Mouse (Mus musculus): ENCODE data around the gene Gm43064. TPM values are rescaled to one million over a fixed set of nuclear protein-coding genes. Genes with fewer than 3 reads are reported as not detected.
"Not testable (repeated sequence)": the region's sequence is repeated elsewhere in the genome, so short reads cannot be mapped to it uniquely, and the experiment has no call there.

The Gm43064 gene
- total and polyA plus RNA-seq, 2 experiments from 2014 or later = 0.37 to 0.50 TPM

GRCm38 (mm10) chr3:103835272-103835950, 26.0 kb downstream of the Gm43064 start:
- WGBS = 77% methylated on average over 6 of the region's 6 CpGs
- no peak for ATAC-seq (ENCODE audit: insufficient read depth, low read depth)
- H3K27ac ChIP-seq (ENCODE audit: low read depth) = no peak overlapping the region
- H3K36me3 ChIP-seq (replicated peaks; ENCODE audit: control insufficient read depth, insufficient read depth, low read length) = no peaks in the 10 kb centered on the region
- TF ChIP-seq CTCF (IDR thresholded peaks at IDR 0.05; ENCODE audit: low read depth) = no peak
- TF ChIP-seq EP300 (IDR thresholded peaks at IDR 0.05; ENCODE audit: low read depth) = no peak
- H3K9me3 ChIP-seq (replicated peaks; ENCODE audit: control insufficient read depth, low read length) = no peaks in the 10 kb centered on the region
- DNase-seq (ENCODE audit: low spot score) = no peak
- no peak overlapping the region for H3K9ac ChIP-seq (replicated peaks; ENCODE audit: low read depth, low read length)
- H3K27me3 ChIP-seq (ENCODE audit: control insufficient read depth, insufficient read depth, low read length) = no peaks in the 10 kb centered on the region
- H3K4me1 ChIP-seq (ENCODE audit: control insufficient read depth, insufficient read depth) = peaks cover 5% of the 10 kb centered on the region
- H3K4me3 ChIP-seq (ENCODE audit: low read depth, low read length) = no peak overlapping the region
- no peak overlapping the region for H3K4me2 ChIP-seq (ENCODE audit: low read depth, low read length)

GRCm38 (mm10) chr3:103835951-103836310, 26.6 kb downstream of the Gm43064 start:
- WGBS = 74% methylated on average over 10 of the region's 10 CpGs
- H3K9ac ChIP-seq (replicated peaks; ENCODE audit: low read depth, low read length) = no peak overlapping the region
- H3K4me2 ChIP-seq (ENCODE audit: low read depth, low read length) = no peak overlapping the region
- H3K27me3 ChIP-seq (ENCODE audit: control insufficient read depth, insufficient read depth, low read length) = no peaks in the 10 kb centered on the region
- H3K27ac ChIP-seq (ENCODE audit: low read depth) = no peak overlapping the region
- peaks cover 5% of the 10 kb centered on the region for H3K4me1 ChIP-seq (ENCODE audit: control insufficient read depth, insufficient read depth)
- no peaks in the 10 kb centered on the region for H3K9me3 ChIP-seq (replicated peaks; ENCODE audit: control insufficient read depth, low read length)
- DNase-seq (ENCODE audit: low spot score) (no peak), ATAC-seq (ENCODE audit: insufficient read depth, low read depth) (no peak)
- no peak overlapping the region for H3K4me3 ChIP-seq (ENCODE audit: low read depth, low read length)
- TF ChIP-seq CTCF (IDR thresholded peaks at IDR 0.05; ENCODE audit: low read depth) = no peak
- no peak for TF ChIP-seq EP300 (IDR thresholded peaks at IDR 0.05; ENCODE audit: low read depth)
- no peaks in the 10 kb centered on the region for H3K36me3 ChIP-seq (replicated peaks; ENCODE audit: control insufficient read depth, insufficient read depth, low read length)

GRCm38 (mm10) chr3:103836453-103836852, 27.1 kb downstream of the Gm43064 start:
- Histone ChIP-seq H3K4me1 (ENCODE audit: control insufficient read depth, insufficient read depth) (peaks cover 5% of the 10 kb centered on the region), H3K9ac (replicated peaks; ENCODE audit: low read depth, low read length) (no peak overlapping the region), H3K27me3 (ENCODE audit: control insufficient read depth, insufficient read depth, low read length) (no peaks in the 10 kb centered on the region), H3K4me3 (ENCODE audit: low read depth, low read length) (no peak overlapping the region), H3K9me3 (replicated peaks; ENCODE audit: control insufficient read depth, low read length) (no peaks in the 10 kb centered on the region), H3K27ac (ENCODE audit: low read depth) (no peak overlapping the region), H3K36me3 (replicated peaks; ENCODE audit: control insufficient read depth, insufficient read depth, low read length) (no peaks in the 10 kb centered on the region), H3K4me2 (ENCODE audit: low read depth, low read length) (no peak overlapping the region)
- TF ChIP-seq CTCF (IDR thresholded peaks at IDR 0.05; ENCODE audit: low read depth) (no peak), EP300 (IDR thresholded peaks at IDR 0.05; ENCODE audit: low read depth) (no peak)
- 95% methylated on average over 5 of the region's 5 CpGs for WGBS
- ATAC-seq (ENCODE audit: insufficient read depth, low read depth) = no peak
- no peak for DNase-seq (ENCODE audit: low spot score)

- TF ChIP-seq EP300 (IDR thresholded peaks at IDR 0.05; ENCODE audit: low read depth) (no peak), CTCF (IDR thresholded peaks at IDR 0.05; ENCODE audit: low read depth) (no peak)
- Histone ChIP-seq H3K27me3 (ENCODE audit: control insufficient read depth, insufficient read depth, low read length) (no peaks in the 10 kb centered on the region), H3K4me2 (ENCODE audit: low read depth, low read length) (no peak overlapping the region), H3K9me3 (replicated peaks; ENCODE audit: control insufficient read depth, low read length) (no peaks in the 10 kb centered on the region), H3K36me3 (replicated peaks; ENCODE audit: control insufficient read depth, insufficient read depth, low read length) (no peaks in the 10 kb centered on the region), H3K4me1 (ENCODE audit: control insufficient read depth, insufficient read depth) (no peaks in the 10 kb centered on the region), H3K4me3 (ENCODE audit: low read depth, low read length) (no peak overlapping the region), H3K27ac (ENCODE audit: low read depth) (no peak overlapping the region), H3K9ac (replicated peaks; ENCODE audit: low read depth, low read length) (no peak overlapping the region)
- DNase-seq (ENCODE audit: low spot score) = no peak
- no peak for ATAC-seq (ENCODE audit: insufficient read depth, low read depth)
- WGBS = 86% methylated on average over 6 of the region's 6 CpGs
Observed at GRCm38 (mm10) chr3:103839711-103840110, 30.3 kb downstream of the Gm43064 start.

GRCm38 (mm10) chr3:103840195-103840594, 30.8 kb downstream of the Gm43064 start:
- H3K4me1 ChIP-seq (ENCODE audit: control insufficient read depth, insufficient read depth); H3K4me2 ChIP-seq (ENCODE audit: low read depth, low read length); H3K9ac ChIP-seq (replicated peaks; ENCODE audit: low read depth, low read length): not testable (repeated sequence)

GRCm38 (mm10) chr3:103840946-103841345, 31.6 kb downstream of the Gm43064 start:
- not testable (repeated sequence) for H3K9me3 ChIP-seq (replicated peaks; ENCODE audit: control insufficient read depth, low read length); H3K4me2 ChIP-seq (ENCODE audit: low read depth, low read length); H3K4me3 ChIP-seq (ENCODE audit: low read depth, low read length); ATAC-seq (ENCODE audit: insufficient read depth, low read depth); H3K36me3 ChIP-seq (replicated peaks; ENCODE audit: control insufficient read depth, insufficient read depth, low read length); H3K4me1 ChIP-seq (ENCODE audit: control insufficient read depth, insufficient read depth); DNase-seq (ENCODE audit: low spot score); H3K27ac ChIP-seq (ENCODE audit: low read depth); H3K9ac ChIP-seq (replicated peaks; ENCODE audit: low read depth, low read length); H3K27me3 ChIP-seq (ENCODE audit: control insufficient read depth, insufficient read depth, low read length)
- WGBS = 86% methylated on average over 7 of the region's 7 CpGs

More at GRCm38 (mm10) chr3:103840195-103840594, 30.8 kb downstream of the Gm43064 start:
- not testable (repeated sequence) for H3K27me3 ChIP-seq (ENCODE audit: control insufficient read depth, insufficient read depth, low read length); H3K27ac ChIP-seq (ENCODE audit: low read depth); H3K9me3 ChIP-seq (replicated peaks; ENCODE audit: control insufficient read depth, low read length); DNase-seq (ENCODE audit: low spot score); ATAC-seq (ENCODE audit: insufficient read depth, low read depth); H3K4me3 ChIP-seq (ENCODE audit: low read depth, low read length); H3K36me3 ChIP-seq (replicated peaks; ENCODE audit: control insufficient read depth, insufficient read depth, low read length)
- WGBS = 80% methylated on average over 3 of the region's 3 CpGs

Measured in heart, postnatal 0 days (tissue).